Mouse (Mus musculus): Measurements from ENCODE around the gene Eci2. TPM values are rescaled to one million over a fixed set of nuclear protein-coding genes. Genes with fewer than 3 reads are reported as not detected.
A peak's percentile ranks its signal among the peaks of the same experiment; 100 is the strongest.
"Not testable (repeated sequence)": the region's sequence is repeated elsewhere in the genome, so short reads cannot be mapped to it uniquely, and the experiment has no call there.

The Eci2 gene
- polyA plus RNA-seq, 1 experiment from 2014 or later: 144 TPM

DNA sequence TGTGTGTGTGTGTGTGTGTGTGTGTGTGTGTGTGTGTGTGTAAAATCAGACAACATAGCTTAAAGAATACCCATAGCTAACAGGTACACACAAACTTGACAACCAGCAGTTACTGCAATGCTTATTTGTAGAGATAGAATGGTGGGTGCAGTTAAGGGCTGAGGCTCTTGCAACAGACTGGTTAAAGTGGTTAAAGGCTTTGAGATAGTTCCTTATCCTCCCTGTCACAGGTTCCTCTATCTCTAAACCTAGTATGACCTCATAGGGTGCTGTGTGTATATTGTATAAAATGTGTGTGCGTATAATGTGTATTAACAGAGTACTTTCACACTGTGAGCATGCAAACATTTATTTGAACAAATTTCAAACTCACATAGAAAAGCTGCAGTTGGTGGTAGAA, 43.4 kb downstream of the Eci2 start:
- not testable (repeated sequence) for ATAC-seq (ENCODE audit: insufficient number of reproducible peaks, insufficient read depth, low FRiP score, low TSS enrichment); H3K4me2 ChIP-seq (replicated peaks); H3K9ac ChIP-seq; H3K27me3 ChIP-seq; H3K4me1 ChIP-seq; H3K9me3 ChIP-seq; H3K27ac ChIP-seq; H3K4me3 ChIP-seq
- WGBS: 93% methylated on average over 1 of the region's 1 CpGs
- peaks cover 80% of the 10 kb centered on the region for H3K36me3 ChIP-seq

DNA sequence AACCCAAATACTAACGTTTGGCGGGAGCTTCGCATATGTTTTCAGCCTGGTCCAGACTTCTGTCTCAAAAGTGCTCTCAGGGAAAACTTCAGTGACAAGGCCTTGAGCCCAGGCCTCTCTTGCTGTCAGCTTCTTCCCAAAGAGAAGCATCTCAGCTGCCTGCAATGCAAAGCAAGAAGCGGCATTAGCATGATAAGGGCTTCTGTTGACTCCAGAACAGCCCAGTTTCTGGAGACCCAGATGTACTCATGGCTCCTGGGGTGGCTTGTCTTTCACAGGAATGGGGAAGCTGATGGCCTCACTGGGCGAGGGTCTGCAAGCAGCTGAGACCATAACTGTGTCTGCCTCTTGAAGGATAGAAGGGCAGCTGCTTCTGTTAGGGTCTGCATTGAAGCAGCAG, 48.3 kb downstream of the Eci2 start:
- not testable (repeated sequence) for H3K9ac ChIP-seq; H3K27ac ChIP-seq; H3K4me2 ChIP-seq (replicated peaks); ATAC-seq (ENCODE audit: insufficient number of reproducible peaks, insufficient read depth, low FRiP score, low TSS enrichment); H3K9me3 ChIP-seq; H3K27me3 ChIP-seq; H3K4me1 ChIP-seq; H3K4me3 ChIP-seq
- WGBS: 73% methylated on average over 5 of the region's 5 CpGs
- peaks cover 54% of the 10 kb centered on the region for H3K36me3 ChIP-seq

DNA sequence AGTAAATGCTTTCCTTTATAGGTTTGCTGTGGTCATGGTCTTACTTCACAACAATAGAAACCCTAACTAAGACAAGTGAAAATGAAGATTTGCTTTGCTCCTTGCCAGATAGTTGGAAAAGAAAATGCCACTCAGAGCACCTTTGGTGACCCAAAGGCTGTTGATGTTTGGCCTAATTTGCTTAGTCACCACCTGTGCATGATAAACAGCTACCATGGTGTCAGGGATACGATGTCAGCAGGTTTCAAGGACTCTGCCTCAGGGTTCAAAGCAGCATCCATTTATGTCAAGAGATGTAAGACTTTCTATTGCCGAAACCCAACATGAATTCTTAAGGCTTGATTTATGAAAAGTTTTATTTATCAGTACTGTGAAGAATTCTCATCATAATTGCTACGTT, 49.5 kb downstream of the Eci2 start:
- no peaks in the 10 kb centered on the region for H3K27me3 ChIP-seq
- H3K9me3 ChIP-seq: no peaks in the 10 kb centered on the region
- H3K27ac ChIP-seq: no peak overlapping the region
- ATAC-seq (ENCODE audit: insufficient number of reproducible peaks, insufficient read depth, low FRiP score, low TSS enrichment): no peak
- H3K4me3 ChIP-seq: no peak overlapping the region
- H3K36me3 ChIP-seq: peaks cover 51% of the 10 kb centered on the region
- no peaks in the 10 kb centered on the region for H3K4me1 ChIP-seq
- H3K4me2 ChIP-seq (replicated peaks): no peak overlapping the region
- 89% methylated on average over 3 of the region's 3 CpGs for WGBS
- H3K9ac ChIP-seq: no peak overlapping the region

DNA sequence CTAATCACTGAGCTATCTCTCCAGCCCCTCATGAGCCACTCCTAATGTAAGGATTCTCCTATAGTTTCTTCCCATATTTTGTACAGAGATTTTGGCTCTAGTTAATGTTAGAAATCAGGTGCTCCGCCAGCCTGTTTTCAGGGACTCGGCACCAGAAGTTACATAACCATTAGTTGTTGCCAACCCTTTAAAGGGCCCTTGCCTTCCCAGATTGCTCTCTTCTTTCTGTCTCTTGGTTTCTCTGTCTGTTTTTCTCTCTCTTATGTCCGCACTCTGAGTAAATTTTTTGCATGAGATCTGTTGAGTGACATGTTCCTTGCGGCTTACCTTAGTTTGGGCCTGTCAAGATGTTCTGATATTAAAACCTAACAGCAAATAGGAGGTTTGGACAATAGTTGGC, 50.8 kb downstream of the Eci2 start:
- peaks cover 40% of the 10 kb centered on the region for H3K36me3 ChIP-seq
- H3K4me1 ChIP-seq: no peaks in the 10 kb centered on the region
- no peak overlapping the region for H3K4me2 ChIP-seq (replicated peaks)
- no peak for ATAC-seq (ENCODE audit: insufficient number of reproducible peaks, insufficient read depth, low FRiP score, low TSS enrichment)
- no peaks in the 10 kb centered on the region for H3K9me3 ChIP-seq
- H3K27ac ChIP-seq: no peak overlapping the region
- no peak overlapping the region for H3K4me3 ChIP-seq
- no peak overlapping the region for H3K9ac ChIP-seq
- no peaks in the 10 kb centered on the region for H3K27me3 ChIP-seq
- WGBS: 94% methylated on average over 4 of the region's 4 CpGs

DNA sequence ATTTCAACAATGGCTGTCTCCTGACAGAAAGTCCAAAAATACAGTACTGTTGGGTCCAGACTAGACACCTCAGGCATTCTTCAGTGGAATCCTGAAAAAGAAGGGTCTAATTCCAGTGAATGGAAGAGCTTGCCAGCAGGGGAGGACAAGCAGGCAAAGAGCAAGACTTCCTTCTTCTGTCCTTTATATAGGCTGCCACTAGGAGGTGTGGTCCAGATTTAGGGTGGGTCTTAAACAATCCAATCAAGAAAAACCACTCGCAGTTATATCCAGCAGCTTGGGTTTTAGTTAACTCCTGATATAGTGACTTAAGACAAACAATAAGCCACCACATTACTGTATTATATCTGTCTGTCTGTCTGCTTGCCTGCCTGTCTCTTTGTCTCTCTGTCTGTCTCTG, 53.1 kb downstream of the Eci2 start:
- Histone ChIP-seq H3K36me3 (peaks cover 17% of the 10 kb centered on the region), H3K9ac (no peak overlapping the region), H3K27ac (no peak overlapping the region), H3K4me3 (no peak overlapping the region), H3K4me1 (no peaks in the 10 kb centered on the region), H3K4me2 (replicated peaks) (no peak overlapping the region), H3K9me3 (no peaks in the 10 kb centered on the region), H3K27me3 (no peaks in the 10 kb centered on the region)
- WGBS: 35% methylated on average over 1 of the region's 1 CpGs
- no peak for ATAC-seq (ENCODE audit: insufficient number of reproducible peaks, insufficient read depth, low FRiP score, low TSS enrichment)

DNA sequence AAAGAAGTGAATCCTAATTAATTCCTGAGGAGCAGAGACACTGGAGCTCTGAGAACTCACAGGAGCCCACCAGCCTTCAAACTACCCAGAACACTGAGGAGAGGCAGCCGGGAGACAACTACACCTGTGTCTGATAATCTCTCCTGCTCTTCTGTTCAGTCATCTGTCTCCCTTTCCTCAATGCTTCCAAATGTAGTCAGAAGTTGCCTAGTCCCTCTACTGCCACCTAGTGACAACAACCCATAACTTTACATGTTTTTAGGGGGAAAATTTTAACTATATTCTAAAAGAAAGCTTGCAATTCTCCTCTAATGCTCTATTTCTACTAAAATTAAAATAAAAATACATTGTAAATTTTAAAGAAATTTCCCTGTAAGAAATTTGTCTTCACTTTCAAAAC, 53.7 kb downstream of the Eci2 start:
- H3K27me3 ChIP-seq: no peaks in the 10 kb centered on the region
- H3K4me3 ChIP-seq: no peak overlapping the region
- H3K27ac ChIP-seq: no peak overlapping the region
- no peak for ATAC-seq (ENCODE audit: insufficient number of reproducible peaks, insufficient read depth, low FRiP score, low TSS enrichment)
- peaks cover 12% of the 10 kb centered on the region for H3K36me3 ChIP-seq
- H3K9me3 ChIP-seq: no peaks in the 10 kb centered on the region
- no peaks in the 10 kb centered on the region for H3K4me1 ChIP-seq
- 23% methylated on average over 1 of the region's 1 CpGs for WGBS
- H3K9ac ChIP-seq: no peak overlapping the region
- no peak overlapping the region for H3K4me2 ChIP-seq (replicated peaks)

DNA sequence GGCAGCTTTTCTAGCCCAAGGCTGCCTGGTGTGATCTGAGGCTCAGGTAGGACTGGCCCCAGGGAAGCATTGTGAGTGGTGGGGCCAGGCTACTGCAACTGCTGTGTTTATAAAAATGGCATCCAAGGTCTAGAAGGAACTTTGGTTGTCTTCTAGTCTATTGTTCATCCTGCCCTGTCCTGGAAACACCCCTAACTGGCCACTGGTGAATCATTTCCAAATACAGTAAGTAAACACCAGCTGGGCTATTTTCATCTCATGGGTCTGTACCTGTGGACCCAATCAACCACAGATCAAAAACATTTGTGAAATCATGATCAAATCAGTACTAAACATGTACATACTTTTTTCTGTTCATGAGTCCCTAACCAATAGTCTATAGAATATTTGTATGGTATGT, 54.4 kb downstream of the Eci2 start:
- not testable (repeated sequence) for ATAC-seq (ENCODE audit: insufficient number of reproducible peaks, insufficient read depth, low FRiP score, low TSS enrichment); H3K4me2 ChIP-seq (replicated peaks); H3K4me1 ChIP-seq

DNA sequence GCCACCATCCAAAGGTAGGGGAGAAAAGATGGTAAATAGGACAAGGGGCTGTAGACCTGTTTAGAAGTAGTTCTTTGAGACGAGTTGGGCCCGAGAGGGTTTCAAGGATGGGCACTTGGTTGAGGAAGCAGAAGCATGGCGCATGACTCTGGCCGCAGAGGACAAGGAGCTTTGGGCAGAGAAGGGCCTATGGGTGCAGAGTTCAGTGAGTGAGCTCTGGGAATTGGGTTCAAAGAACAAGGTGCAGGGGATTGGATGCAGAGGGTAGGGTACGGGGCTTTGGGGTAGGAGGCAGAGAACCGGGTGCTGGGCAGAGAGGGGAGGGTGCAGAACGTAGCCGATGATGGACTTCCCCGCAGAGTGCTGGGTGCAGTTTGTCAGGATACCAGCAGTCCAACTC, 61.2 kb downstream of the Eci2 start:
- H3K4me2 ChIP-seq (replicated peaks); H3K9ac ChIP-seq; H3K9me3 ChIP-seq; H3K27ac ChIP-seq; ATAC-seq (ENCODE audit: insufficient number of reproducible peaks, insufficient read depth, low FRiP score, low TSS enrichment); H3K4me3 ChIP-seq; H3K4me1 ChIP-seq; H3K36me3 ChIP-seq: not testable (repeated sequence)
- WGBS: 69% methylated on average over 9 of the region's 9 CpGs
- H3K27me3 ChIP-seq: peaks cover 16% of the 10 kb centered on the region

More for the DNA sequence above, 54.4 kb downstream of the Eci2 start:
- not testable (repeated sequence) for H3K27me3 ChIP-seq, H3K9ac ChIP-seq, H3K9me3 ChIP-seq, H3K4me3 ChIP-seq, H3K36me3 ChIP-seq, H3K27ac ChIP-seq

DNA sequence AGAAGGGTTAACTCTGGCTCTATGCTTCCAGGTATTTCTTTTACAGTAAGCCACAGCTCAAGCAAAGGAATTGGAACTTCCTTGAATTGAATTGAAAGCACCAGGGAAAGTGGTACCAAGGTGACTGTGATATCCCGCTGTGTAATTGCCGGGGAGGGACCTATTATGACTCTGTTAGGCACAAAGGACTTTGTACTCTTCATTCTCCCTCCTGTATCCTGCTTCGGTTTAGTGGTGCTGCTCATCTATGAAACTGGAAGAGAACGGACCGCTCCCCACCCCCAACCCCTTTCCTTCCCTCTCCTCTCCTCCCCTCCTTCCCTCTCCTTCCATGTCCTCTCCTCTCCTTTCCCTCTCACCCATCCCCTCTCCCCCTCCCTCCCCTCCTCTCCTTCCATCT, 62.0 kb downstream of the Eci2 start:
- Histone ChIP-seq H3K36me3 (no peaks in the 10 kb centered on the region), H3K9me3 (no peaks in the 10 kb centered on the region), H3K4me1 (peaks cover 3% of the 10 kb centered on the region; the same call in 1 of the 2 replicates), H3K4me3 (peak overlapping the region; percentile 45; the same call in 1 of the 2 replicates), H3K4me2 (replicated peaks) (peak overlapping the region; percentile 78), H3K27me3 (peaks cover 16% of the 10 kb centered on the region), H3K27ac (no peak overlapping the region), H3K9ac (no peak overlapping the region)
- WGBS: 10% methylated on average over 5 of the region's 5 CpGs
- no peak for ATAC-seq (ENCODE audit: insufficient number of reproducible peaks, insufficient read depth, low FRiP score, low TSS enrichment)

DNA sequence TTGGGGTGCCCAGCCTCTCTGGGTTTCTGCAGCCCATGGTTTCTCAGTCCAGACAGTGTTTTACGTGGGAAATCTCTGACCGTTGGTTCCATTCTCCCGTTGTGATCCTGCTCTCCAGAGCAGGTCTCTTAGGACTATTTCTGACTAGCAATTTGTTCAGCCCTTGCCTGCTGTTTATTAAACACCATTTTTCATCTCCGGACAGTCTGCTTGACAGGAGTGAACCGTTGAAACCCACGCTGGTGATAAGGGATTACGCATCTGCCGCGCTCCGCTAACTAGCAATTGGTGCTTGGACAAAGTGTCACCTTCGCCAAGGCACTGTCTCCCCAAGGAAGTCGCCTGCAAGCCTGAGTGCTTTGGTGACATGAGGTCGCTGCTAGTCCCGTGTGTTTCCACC, 62.5 kb downstream of the Eci2 start:
- Histone ChIP-seq H3K4me2 (replicated peaks) (peak overlapping the region; percentile 78), H3K4me1 (peaks cover 3% of the 10 kb centered on the region; the same call in 1 of the 2 replicates), H3K9ac (no peak overlapping the region), H3K27me3 (peaks cover 16% of the 10 kb centered on the region), H3K9me3 (no peaks in the 10 kb centered on the region), H3K36me3 (no peaks in the 10 kb centered on the region), H3K4me3 (peak overlapping the region; percentile 45), H3K27ac (no peak overlapping the region)
- WGBS: 5% methylated on average over 14 of the region's 14 CpGs
- no peak for ATAC-seq (ENCODE audit: insufficient number of reproducible peaks, insufficient read depth, low FRiP score, low TSS enrichment)

DNA sequence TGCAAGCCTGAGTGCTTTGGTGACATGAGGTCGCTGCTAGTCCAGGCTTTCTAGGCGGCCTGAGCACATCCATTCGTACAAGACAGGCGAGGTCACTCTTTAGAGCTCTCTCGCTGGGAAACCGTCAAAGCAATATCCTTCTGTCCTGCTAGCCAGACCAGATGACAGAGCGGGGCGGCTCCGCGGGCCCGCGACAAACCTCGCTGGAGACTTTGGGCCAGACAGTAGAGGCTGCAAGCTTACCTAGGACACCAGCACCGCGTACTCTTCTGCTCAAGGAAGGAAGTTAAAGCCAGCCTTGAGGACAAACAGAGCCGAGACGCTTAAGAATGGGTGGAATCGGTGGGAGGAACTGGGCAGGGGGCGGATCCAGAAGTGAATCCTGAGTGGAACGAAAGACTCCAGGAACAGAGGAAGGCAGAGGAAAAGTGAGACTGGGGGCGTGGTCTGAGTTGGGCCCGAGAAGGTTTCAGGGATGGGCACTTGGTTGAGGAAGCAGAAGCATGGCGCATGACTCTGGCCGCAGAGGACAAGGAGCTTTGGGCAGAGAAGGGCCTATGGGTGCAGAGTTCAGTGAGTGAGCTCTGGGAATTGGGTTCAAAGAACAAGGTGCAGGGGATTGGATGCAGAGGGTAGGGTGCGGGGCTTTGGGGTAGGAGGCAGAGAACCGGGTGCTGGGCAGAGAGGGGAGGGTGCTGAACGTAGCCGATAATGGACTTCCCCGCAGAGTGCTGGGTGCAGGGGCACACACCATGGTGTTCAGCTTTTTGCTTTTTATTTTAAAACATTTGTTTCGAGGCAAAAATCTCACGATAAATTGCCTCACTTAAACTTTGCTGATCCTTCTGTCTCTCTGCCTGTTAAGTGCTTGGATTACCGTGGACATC, 63.1 kb downstream of the Eci2 start, which contains the start of gene Eci3:
Gene Eci3 (minus strand): TSS at position 300 of the 887 bp plus-strand sequence.
- WGBS: 2% methylated on average over 32 of the region's 32 CpGs
- ATAC-seq (ENCODE audit: insufficient number of reproducible peaks, insufficient read depth, low FRiP score, low TSS enrichment): peak; percentile 87
- H3K4me3 ChIP-seq: peak within 1 kb of the TSS; percentile 45
- H3K4me1 ChIP-seq: peaks cover 3% of the 10 kb centered on the region; the same call in 1 of the 2 replicates
- H3K27ac ChIP-seq: no peak within 1 kb of the TSS
- H3K9ac ChIP-seq: peak within 1 kb of the TSS; percentile 39
- H3K4me2 ChIP-seq (replicated peaks): peak within 1 kb of the TSS; percentile 78
- no peaks in the 10 kb centered on the region for H3K36me3 ChIP-seq
- H3K9me3 ChIP-seq: no peaks in the 10 kb centered on the region
- H3K27me3 ChIP-seq: peaks cover 16% of the 10 kb centered on the region

DNA sequence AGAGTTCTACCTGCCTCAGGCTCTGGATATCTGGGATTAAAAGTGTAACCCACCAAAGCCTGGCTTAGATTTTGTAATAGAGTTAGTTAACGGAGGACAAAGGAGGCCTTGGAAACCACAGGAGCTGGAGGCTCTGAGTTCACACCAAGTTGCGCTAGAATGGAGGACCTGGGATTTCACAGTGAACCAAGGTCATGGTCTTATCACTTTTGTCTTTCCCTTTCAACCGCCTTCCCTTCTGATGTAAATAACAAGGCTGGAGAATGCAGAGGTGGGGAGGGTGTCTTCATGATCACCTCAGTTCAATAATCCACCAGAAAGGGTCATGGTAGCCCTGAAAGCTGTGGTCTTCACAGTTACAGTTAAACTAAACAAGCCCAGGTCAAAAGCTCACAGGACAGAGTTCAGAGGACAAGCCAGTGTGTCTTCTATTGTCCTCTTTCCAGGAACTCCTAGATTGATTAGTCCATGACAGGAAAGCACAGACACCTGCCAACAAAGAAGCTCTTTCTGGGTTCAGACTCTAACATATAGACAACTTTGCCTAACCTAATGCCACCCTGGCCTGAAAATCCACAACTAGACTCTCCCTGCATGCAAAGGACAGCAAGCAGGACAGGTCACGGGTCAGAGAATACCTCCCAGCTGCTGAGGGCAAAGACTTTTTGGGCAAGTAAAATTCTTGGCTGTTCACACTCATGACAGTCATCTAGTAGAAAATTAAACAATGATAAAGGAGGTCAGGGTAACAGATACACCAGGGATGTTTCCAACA, 65.7 kb downstream of the Eci2 start:
- Histone ChIP-seq H3K9ac (no peak overlapping the region), H3K36me3 (no peaks in the 10 kb centered on the region), H3K4me1 (peaks cover 3% of the 10 kb centered on the region; the same call in 1 of the 2 replicates), H3K27me3 (peaks cover 16% of the 10 kb centered on the region), H3K4me2 (replicated peaks) (no peak overlapping the region), H3K27ac (no peak overlapping the region), H3K9me3 (no peaks in the 10 kb centered on the region), H3K4me3 (no peak overlapping the region)
- ATAC-seq (ENCODE audit: insufficient number of reproducible peaks, insufficient read depth, low FRiP score, low TSS enrichment): no peak
- 73% methylated on average over 4 of the region's 4 CpGs for WGBS
